Mouse (Mus musculus): ENCODE measurements around the gene Zmiz1.

- TF ChIP-seq CTCF (conservative IDR thresholded peaks at IDR 0.05; ENCODE audit: low read length) = no peak
- TF ChIP-seq POU5F1 (IDR thresholded peaks at IDR 0.05; ENCODE audit: borderline replicate concordance, low read length) = no peak
- no peak for TF ChIP-seq NANOG (IDR thresholded peaks at IDR 0.05; ENCODE audit: borderline replicate concordance, low read length)
Measured at GRCm38 (mm10) chr14:25641067-25641466, 182.1 kb downstream of the Zmiz1 start.
